Mouse (Mus musculus): ENCODE results near the gene Nbea. TPM values are rescaled to one million over a fixed set of nuclear protein-coding genes. Genes with fewer than 3 reads are reported as not detected.
"Not testable (repeated sequence)": the region's sequence is repeated elsewhere in the genome, so short reads cannot be mapped to it uniquely, and the experiment has no call there.

The Nbea gene
- polyA plus RNA-seq, 1 experiment: not detected

DNA sequence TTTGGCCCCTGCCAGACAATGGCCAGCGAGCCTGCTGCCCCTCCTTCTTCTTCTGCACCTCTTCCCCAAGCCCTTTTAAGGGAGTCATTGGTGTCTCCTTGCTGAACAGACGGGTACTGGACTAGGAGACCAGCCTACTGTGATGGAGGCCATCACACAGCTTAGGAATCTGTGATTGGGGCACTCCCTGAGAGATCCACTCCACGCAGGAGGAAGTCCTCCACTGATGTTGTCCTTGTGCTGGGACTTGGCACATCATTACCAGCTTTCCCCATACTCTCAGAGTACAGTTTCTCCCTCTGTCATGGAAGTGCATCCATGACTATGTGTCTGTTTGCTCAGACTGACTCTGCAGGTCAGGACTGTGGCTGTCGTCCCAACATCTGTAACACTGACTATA lies 531.6 kb downstream of the Nbea start:
- TF ChIP-seq TAL1 (IDR thresholded peaks at IDR 0.05; ENCODE audit: low read length) (no peak), GATA1 (IDR thresholded peaks at IDR 0.05; ENCODE audit: low read length) (no peak)
- no peaks in the 10 kb centered on the region for H3K36me3 ChIP-seq (ENCODE audit: control insufficient read depth)

DNA sequence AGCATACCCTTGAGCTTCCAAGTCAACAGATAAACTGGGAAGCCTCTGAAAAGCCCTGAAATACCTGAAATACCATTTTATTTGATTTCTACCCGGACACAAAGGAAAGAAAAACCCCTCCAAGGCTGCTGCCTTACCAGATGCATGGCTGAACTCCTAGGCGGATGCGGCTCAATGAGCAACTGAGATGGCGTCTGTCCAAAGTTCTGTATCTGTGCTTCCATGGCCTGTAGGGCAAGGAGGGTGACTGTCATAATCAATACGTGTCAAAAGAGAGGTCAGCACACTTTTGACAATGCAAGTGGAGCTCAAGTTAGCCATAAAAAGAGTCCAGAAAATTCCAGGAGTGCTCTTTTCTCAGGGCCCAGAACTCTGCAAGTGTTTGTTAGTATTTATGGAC lies 534.0 kb downstream of the Nbea start:
- TF ChIP-seq GATA1 (IDR thresholded peaks at IDR 0.05; ENCODE audit: low read length): no peak
- TF ChIP-seq TAL1 (IDR thresholded peaks at IDR 0.05; ENCODE audit: low read length): no peak
- H3K4me1 ChIP-seq (ENCODE audit: control insufficient read depth): no peaks in the 10 kb centered on the region
- H3K9me3 ChIP-seq (ENCODE audit: control insufficient read depth, low read length): no peaks in the 10 kb centered on the region
- no peak overlapping the region for H3K4me3 ChIP-seq (replicated peaks)
- H3K36me3 ChIP-seq (ENCODE audit: control insufficient read depth): no peaks in the 10 kb centered on the region
- H3K27me3 ChIP-seq (ENCODE audit: control insufficient read depth): no peaks in the 10 kb centered on the region

More for the DNA sequence above, 531.6 kb downstream of the Nbea start:
- Histone ChIP-seq H3K4me3 (replicated peaks) (no peak overlapping the region), H3K9me3 (ENCODE audit: control insufficient read depth, low read length) (no peaks in the 10 kb centered on the region), H3K27me3 (ENCODE audit: control insufficient read depth) (no peaks in the 10 kb centered on the region), H3K4me1 (ENCODE audit: control insufficient read depth) (no peaks in the 10 kb centered on the region)

DNA sequence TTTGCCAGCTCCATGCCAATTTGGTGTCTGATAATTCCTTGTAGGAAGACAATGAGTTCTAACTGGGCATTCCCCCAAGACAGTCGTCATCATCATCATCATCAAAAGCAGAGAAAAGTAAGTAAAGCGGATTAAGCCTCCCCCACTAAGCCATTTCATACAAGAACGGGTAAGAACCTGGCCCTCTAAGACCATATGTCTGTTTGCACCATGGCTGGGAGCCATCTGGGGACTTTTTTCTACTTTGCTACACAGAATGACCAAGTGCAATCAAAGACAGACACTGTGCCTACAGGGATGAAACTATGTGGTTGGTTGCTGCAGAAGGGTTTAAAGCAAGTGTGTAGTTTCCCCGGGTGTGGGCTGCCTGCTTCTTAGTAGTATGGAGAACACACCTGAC lies 535.2 kb downstream of the Nbea start:
- Histone ChIP-seq H3K27me3 (ENCODE audit: control insufficient read depth) (no peaks in the 10 kb centered on the region), H3K36me3 (ENCODE audit: control insufficient read depth) (no peaks in the 10 kb centered on the region), H3K4me1 (ENCODE audit: control insufficient read depth) (no peaks in the 10 kb centered on the region), H3K9me3 (ENCODE audit: control insufficient read depth, low read length) (no peaks in the 10 kb centered on the region), H3K4me3 (replicated peaks) (no peak overlapping the region)
- TF ChIP-seq GATA1 (IDR thresholded peaks at IDR 0.05; ENCODE audit: low read length): no peak
- no peak for TF ChIP-seq TAL1 (IDR thresholded peaks at IDR 0.05; ENCODE audit: low read length)

DNA sequence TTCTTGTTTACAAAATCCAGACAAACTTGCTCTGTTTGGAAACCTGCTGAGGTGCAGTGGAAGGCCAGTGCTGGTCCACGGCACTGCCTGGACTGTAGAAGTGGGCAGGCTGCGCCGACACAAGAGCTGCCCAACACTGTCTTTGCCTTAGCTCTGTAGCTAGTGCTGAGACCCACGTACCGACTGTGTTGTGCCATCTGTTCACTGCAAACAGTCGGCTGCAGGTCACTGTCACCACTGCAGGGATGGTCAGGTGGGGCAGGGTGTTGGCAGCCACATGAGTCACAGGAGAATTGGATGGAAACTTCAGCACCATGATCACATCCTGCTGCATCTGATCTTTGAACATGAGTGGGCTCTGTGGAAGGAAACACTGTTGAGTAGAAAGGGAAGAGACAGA lies 536.3 kb downstream of the Nbea start:
- H3K9me3 ChIP-seq (ENCODE audit: control insufficient read depth, low read length): no peaks in the 10 kb centered on the region
- no peaks in the 10 kb centered on the region for H3K4me1 ChIP-seq (ENCODE audit: control insufficient read depth)
- no peaks in the 10 kb centered on the region for H3K36me3 ChIP-seq (ENCODE audit: control insufficient read depth)
- no peak overlapping the region for H3K4me3 ChIP-seq (replicated peaks)
- no peaks in the 10 kb centered on the region for H3K27me3 ChIP-seq (ENCODE audit: control insufficient read depth)
- TF ChIP-seq TAL1 (IDR thresholded peaks at IDR 0.05; ENCODE audit: low read length) (no peak), GATA1 (IDR thresholded peaks at IDR 0.05; ENCODE audit: low read length) (no peak)

DNA sequence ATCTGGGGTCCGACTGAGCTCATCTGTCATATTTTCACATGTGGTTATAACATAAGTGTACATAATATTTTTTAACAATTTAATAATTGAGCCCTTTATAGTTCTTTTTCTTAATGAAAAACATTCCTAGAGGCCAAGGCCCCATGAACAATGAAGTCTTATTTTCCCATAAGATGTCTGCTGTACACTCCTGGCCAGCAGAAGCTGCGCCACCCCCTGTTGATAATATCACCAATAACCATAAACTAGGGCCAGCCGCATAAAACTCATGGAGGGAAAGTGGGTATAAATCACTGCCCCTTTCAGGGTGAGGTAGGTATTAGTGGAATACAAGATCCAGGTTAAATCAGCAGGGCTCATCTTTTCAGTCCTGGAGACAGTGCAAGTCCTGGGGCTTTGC lies 537.1 kb downstream of the Nbea start:
- H3K4me1 ChIP-seq (ENCODE audit: control insufficient read depth): no peaks in the 10 kb centered on the region
- no peak overlapping the region for H3K4me3 ChIP-seq (replicated peaks)
- H3K36me3 ChIP-seq (ENCODE audit: control insufficient read depth): no peaks in the 10 kb centered on the region
- H3K9me3 ChIP-seq (ENCODE audit: control insufficient read depth, low read length): no peaks in the 10 kb centered on the region
- TF ChIP-seq TAL1 (IDR thresholded peaks at IDR 0.05; ENCODE audit: low read length) (no peak), GATA1 (IDR thresholded peaks at IDR 0.05; ENCODE audit: low read length) (no peak)
- H3K27me3 ChIP-seq (ENCODE audit: control insufficient read depth): no peaks in the 10 kb centered on the region

DNA sequence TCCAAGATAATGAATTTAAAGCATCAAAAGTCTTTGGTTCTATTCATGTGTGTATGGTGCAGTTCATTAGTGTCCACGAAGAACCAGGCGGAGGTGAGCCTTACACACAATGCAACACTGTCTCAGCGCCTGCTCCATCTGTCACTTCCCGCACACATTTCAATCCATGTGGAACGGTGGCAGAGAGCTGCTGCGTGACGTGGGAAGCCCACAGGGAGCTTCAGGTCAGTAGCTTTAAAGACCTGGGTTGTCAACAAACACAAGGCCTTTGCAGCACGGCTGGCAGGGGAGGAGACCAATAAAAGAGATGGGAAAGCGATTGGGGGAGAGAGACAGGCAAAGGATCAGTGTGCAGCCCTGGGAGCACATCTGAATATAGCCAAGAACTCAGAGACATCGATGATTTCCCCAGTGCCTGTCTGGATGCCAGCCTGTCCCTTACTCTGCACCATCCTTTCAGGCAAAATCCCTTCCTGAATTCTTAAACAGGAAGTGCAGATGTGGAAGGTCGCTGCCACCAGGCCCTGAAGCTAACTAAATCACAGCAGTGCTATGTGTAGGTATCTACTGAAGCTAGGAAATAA lies 539.4 kb downstream of the Nbea start:
- TF ChIP-seq GATA1 (IDR thresholded peaks at IDR 0.05; ENCODE audit: low read length): no peak
- TF ChIP-seq TAL1 (IDR thresholded peaks at IDR 0.05; ENCODE audit: low read length): no peak
- no peak overlapping the region for H3K4me3 ChIP-seq (replicated peaks)
- H3K4me1 ChIP-seq (ENCODE audit: control insufficient read depth): no peaks in the 10 kb centered on the region
- H3K27me3 ChIP-seq (ENCODE audit: control insufficient read depth): no peaks in the 10 kb centered on the region
- no peaks in the 10 kb centered on the region for H3K36me3 ChIP-seq (ENCODE audit: control insufficient read depth)
- no peaks in the 10 kb centered on the region for H3K9me3 ChIP-seq (ENCODE audit: control insufficient read depth, low read length)

DNA sequence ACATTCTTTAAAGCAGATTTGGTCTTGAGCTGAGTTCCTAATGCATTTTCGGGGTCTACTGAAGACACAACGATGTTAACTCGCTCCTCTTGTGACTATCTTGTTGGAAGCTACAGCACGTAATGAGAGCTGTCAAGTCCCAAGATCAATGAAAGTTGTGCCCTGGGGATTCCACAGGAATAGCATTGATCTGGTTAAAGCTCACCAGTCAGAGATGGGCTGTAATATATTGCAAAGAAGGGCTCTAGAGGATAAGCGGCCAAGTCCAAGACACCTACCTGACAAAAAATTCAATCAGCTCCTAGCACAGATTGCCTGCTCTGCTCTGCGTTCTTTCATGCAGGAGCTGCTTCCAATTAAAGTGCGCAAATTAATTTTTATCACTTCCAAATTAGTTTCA lies 545.8 kb downstream of the Nbea start:
- TF ChIP-seq GATA1 (IDR thresholded peaks at IDR 0.05; ENCODE audit: low read length) (no peak), TAL1 (IDR thresholded peaks at IDR 0.05; ENCODE audit: low read length) (no peak)
- Histone ChIP-seq H3K9me3 (ENCODE audit: control insufficient read depth, low read length) (no peaks in the 10 kb centered on the region), H3K4me1 (ENCODE audit: control insufficient read depth) (no peaks in the 10 kb centered on the region), H3K36me3 (ENCODE audit: control insufficient read depth) (no peaks in the 10 kb centered on the region), H3K27me3 (ENCODE audit: control insufficient read depth) (no peaks in the 10 kb centered on the region), H3K4me3 (replicated peaks) (no peak overlapping the region)

DNA sequence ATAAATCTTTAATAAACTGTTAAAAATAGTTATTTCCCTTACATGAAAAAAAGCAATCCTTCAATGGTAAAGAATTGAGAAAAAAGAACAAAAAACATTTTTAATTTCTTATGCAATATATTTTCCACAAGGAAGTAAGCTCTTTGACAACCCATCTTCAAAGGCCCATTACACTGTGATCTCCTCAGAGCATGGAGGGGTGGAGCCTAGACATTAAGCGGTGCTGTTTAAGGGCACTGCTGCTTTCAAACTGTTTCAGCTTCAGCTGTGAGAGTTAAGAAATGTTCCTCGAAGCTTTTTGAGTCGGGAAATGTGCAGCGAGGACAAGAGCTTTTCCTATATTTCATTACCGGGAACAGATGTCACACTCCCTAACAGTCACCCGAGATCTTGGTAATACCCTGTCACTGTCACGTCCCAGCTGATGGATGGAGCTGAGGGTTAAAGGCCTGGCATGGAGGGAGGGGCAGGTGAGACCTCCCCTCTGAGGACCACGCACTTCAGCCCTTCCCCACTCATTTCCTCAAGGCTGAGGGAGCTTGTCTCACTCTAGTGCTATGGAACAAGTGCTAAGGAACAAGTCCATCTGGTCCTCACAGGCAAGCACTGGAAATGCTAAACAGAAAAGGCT lies 547.8 kb downstream of the Nbea start:
- Histone ChIP-seq H3K4me3 (replicated peaks) (no peak overlapping the region), H3K4me1 (ENCODE audit: control insufficient read depth) (no peaks in the 10 kb centered on the region), H3K36me3 (ENCODE audit: control insufficient read depth) (no peaks in the 10 kb centered on the region), H3K9me3 (ENCODE audit: control insufficient read depth, low read length) (no peaks in the 10 kb centered on the region), H3K27me3 (ENCODE audit: control insufficient read depth) (no peaks in the 10 kb centered on the region)
- TF ChIP-seq GATA1 (IDR thresholded peaks at IDR 0.05; ENCODE audit: low read length) (no peak), TAL1 (IDR thresholded peaks at IDR 0.05; ENCODE audit: low read length) (no peak)

DNA sequence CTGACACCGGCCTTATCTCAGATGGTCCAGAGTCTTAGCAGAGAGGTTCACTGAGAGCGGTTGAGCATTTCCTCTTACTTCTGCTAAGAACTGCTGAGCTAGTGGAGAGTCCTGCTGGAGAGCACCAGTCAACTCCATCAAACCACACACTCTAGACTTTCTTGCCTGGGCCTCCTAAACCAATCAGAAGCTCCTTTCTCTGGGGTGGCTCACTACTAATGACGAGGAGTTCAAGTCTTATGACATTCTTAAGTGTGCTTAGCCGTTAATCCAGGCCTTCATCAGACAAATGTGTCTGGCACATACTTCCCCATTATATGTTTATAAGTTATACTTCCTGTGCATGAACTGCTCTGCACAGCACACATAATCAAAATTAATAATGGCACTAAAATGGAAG lies 556.4 kb downstream of the Nbea start:
- H3K4me1 ChIP-seq (ENCODE audit: control insufficient read depth): no peaks in the 10 kb centered on the region
- no peak overlapping the region for H3K4me3 ChIP-seq (replicated peaks)
- H3K27me3 ChIP-seq (ENCODE audit: control insufficient read depth): no peaks in the 10 kb centered on the region
- TF ChIP-seq TAL1 (IDR thresholded peaks at IDR 0.05; ENCODE audit: low read length) (no peak), GATA1 (IDR thresholded peaks at IDR 0.05; ENCODE audit: low read length) (no peak)
- H3K9me3 ChIP-seq (ENCODE audit: control insufficient read depth, low read length): no peaks in the 10 kb centered on the region
- no peaks in the 10 kb centered on the region for H3K36me3 ChIP-seq (ENCODE audit: control insufficient read depth)

DNA sequence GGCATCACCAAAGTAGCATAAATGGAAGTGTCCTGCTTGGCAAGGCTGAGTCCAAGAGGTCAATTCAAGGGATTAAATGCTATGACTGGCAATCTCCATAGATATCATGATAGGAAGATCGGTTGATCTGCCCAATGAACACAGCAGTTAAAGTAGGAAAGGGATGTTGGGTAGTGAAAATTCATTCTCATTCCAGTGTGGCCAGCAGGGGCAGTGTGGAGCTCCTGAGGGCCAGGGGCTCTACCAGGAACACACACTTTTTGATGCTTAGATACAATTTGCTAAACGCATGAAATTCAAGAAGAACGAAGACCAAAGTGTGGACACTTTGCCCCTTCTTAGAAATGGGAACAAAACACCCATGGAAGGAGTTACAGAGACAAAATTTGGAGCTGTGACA lies 561.5 kb downstream of the Nbea start:
- not testable (repeated sequence) for H3K4me1 ChIP-seq (ENCODE audit: control insufficient read depth); H3K4me3 ChIP-seq (replicated peaks); H3K27me3 ChIP-seq (ENCODE audit: control insufficient read depth); H3K9me3 ChIP-seq (ENCODE audit: control insufficient read depth, low read length); H3K36me3 ChIP-seq (ENCODE audit: control insufficient read depth)

Data from erythroblast, embryonic 14.5 days (primary cell).